Mouse (Mus musculus): ENCODE measurements at regions not wholly inside any gene's neighbourhood (a gene's known extent, or its start where the extent isn't known, plus 50 kb on each side); places are given as distances from the start of the nearest gene placed in this dataset.
A peak's percentile ranks its signal among the peaks of the same experiment; 100 is the strongest.

DNA sequence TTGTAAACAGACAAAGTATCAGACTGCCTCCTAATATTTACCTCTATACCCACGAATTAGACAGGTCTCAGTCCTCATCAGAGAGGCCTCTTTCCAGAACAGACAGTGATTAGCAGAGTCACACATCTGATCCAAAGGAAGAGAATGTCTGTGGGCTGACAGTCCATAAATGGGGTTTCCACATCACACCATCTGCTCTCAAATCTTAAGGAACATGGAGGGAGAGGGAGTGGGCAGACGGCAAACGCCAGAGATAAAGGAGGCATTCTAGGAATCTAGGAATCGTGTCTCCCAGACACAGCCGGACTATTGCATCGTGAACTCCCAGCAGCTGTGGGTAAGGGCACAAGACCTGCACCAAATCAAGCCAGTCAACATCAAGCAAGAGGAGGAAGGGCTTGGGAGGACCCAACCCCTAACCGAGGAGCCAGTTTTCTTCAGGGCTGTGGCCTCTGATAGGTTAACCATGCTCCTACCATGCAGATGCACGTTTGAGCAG, 219.8 kb downstream of the Setd4 start:
- Histone ChIP-seq H3K4me3 (ENCODE audit: low read length) (no peak overlapping the region), H3K9ac (ENCODE audit: low read length) (no peak overlapping the region), H3K4me2 (ENCODE audit: low read depth, low read length) (no peak overlapping the region), H3K9me3 (replicated peaks; ENCODE audit: control insufficient read depth, low read length) (no peaks in the 10 kb centered on the region), H3K27ac (ENCODE audit: low read length) (no peak overlapping the region), H3K4me1 (ENCODE audit: control insufficient read depth, insufficient read depth, low read length) (peaks cover 16% of the 10 kb centered on the region), H3K36me3 (ENCODE audit: control insufficient read depth, insufficient read depth) (no peaks in the 10 kb centered on the region), H3K27me3 (ENCODE audit: control insufficient read depth, insufficient read depth, low read length) (peaks cover 4% of the 10 kb centered on the region; the same call in 1 of the 2 replicates)
- no peak for ATAC-seq (replicated peaks; ENCODE audit: extremely low read depth, insufficient read depth, low FRiP score)
- WGBS, result 29% methylated on average over 8 of the region's 8 CpGs

DNA sequence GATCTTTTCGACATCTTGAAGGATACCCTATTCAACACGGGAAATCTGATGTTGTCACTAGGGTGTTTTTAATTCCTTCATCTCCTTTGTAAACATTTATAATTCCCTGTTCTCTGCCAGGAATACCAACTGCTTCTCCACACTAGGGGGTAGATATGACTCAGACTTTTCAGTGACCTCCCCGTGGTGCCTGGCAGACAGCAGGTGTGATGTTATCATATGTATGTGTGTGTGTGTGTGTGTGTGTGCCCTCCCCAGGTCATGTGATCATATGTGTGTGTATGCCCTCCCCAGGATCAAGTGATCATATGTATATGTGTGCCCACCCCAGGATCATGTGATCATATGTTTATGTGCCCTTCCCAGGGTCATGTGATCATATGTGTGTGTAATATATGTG, 220.9 kb downstream of the Setd4 start:
- no peak for ATAC-seq (replicated peaks; ENCODE audit: extremely low read depth, insufficient read depth, low FRiP score)
- Histone ChIP-seq H3K27ac (ENCODE audit: low read length) (no peak overlapping the region), H3K4me3 (ENCODE audit: low read length) (no peak overlapping the region), H3K4me2 (ENCODE audit: low read depth, low read length) (no peak overlapping the region), H3K4me1 (ENCODE audit: control insufficient read depth, insufficient read depth, low read length) (peaks cover 16% of the 10 kb centered on the region), H3K9ac (ENCODE audit: low read length) (no peak overlapping the region), H3K27me3 (ENCODE audit: control insufficient read depth, insufficient read depth, low read length) (peaks cover 4% of the 10 kb centered on the region; the same call in 1 of the 2 replicates), H3K36me3 (ENCODE audit: control insufficient read depth, insufficient read depth) (no peaks in the 10 kb centered on the region), H3K9me3 (replicated peaks; ENCODE audit: control insufficient read depth, low read length) (no peaks in the 10 kb centered on the region)
- WGBS, result 66% methylated on average over 3 of the region's 3 CpGs

DNA sequence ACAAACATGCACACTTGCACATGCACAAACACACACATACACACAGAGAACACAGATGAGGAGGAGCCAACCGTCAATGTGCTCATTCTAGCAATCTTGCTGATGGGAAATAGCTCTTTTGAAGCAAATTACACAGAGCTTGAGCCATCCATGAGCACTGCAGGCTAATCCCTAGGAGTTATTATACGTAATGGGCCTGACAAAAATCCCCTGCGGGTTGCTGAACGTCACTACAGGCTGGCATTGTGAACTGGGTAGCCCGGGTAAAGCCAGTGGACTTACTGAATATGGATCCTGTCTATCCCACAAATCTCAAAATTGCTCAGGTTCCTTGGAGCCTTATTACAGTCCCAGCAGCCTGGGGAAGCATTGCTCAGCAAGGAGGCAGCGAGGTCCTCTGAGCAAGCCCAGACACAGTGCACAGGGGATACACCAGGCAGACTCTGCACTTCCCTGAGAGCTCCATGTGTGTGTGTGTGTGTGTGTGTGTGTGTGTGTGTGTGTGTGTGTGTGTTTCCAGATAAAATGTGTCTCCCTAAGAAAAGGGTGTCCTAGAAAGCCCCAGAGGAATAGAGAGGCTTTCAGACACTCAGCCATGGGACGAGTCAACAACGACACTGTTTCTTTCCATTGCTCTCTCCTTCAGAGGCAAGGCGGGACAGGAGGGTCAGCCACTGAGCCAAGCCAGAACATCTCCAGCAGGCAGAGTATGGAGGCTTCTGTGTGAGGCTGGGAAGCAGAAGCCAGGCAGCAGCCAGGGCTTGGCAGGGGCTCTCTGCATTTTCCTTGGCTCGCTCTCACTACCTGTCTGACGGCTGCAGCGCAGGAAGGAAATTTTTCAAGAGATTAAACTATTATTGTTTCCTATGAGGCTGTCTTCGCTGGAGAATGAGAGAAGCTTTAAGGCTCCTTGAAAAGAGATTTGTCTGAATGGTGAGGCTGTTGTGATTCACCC, 222.9 kb downstream of the Setd4 start:
- H3K9ac ChIP-seq (ENCODE audit: low read length), result no peak overlapping the region
- no peaks in the 10 kb centered on the region for H3K36me3 ChIP-seq (ENCODE audit: control insufficient read depth, insufficient read depth)
- H3K4me2 ChIP-seq (ENCODE audit: low read depth, low read length), result no peak overlapping the region
- H3K27me3 ChIP-seq (ENCODE audit: control insufficient read depth, insufficient read depth, low read length), result peaks cover 3% of the 10 kb centered on the region; the same call in 1 of the 2 replicates
- no peaks in the 10 kb centered on the region for H3K9me3 ChIP-seq (replicated peaks; ENCODE audit: control insufficient read depth, low read length)
- WGBS, result 61% methylated on average over 13 of the region's 13 CpGs
- H3K4me3 ChIP-seq (ENCODE audit: low read length), result no peak overlapping the region
- ATAC-seq (replicated peaks; ENCODE audit: extremely low read depth, insufficient read depth, low FRiP score), result peak; percentile 69; the same call in 1 of the 2 replicates
- no peak overlapping the region for H3K27ac ChIP-seq (ENCODE audit: low read length)
- H3K4me1 ChIP-seq (ENCODE audit: control insufficient read depth, insufficient read depth, low read length), result peaks cover 16% of the 10 kb centered on the region

DNA sequence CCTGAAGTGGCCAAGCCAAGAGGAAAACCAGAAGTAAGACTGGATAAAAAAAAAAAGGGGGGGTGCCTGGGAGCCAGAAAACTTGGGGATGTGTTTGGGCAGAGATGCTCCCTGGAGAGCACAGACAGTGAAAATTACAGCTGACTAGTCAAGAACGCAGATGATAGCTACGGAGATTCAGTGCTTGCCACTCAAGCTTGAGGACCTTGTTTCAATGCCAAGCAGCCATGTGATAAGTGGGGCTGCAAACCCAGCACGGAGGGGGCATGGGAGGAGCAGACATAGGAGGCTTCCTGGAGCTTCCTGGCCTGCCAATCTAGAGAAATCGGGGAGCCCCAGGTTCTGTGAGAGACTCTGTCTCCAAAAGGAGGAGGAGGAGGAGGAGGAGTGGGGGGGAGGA, 223.7 kb downstream of the Setd4 start:
- Histone ChIP-seq H3K4me1 (ENCODE audit: control insufficient read depth, insufficient read depth, low read length) (peaks cover 18% of the 10 kb centered on the region), H3K4me3 (ENCODE audit: low read length) (no peak overlapping the region), H3K27ac (ENCODE audit: low read length) (no peak overlapping the region), H3K36me3 (ENCODE audit: control insufficient read depth, insufficient read depth) (no peaks in the 10 kb centered on the region), H3K9ac (ENCODE audit: low read length) (no peak overlapping the region), H3K9me3 (replicated peaks; ENCODE audit: control insufficient read depth, low read length) (no peaks in the 10 kb centered on the region), H3K27me3 (ENCODE audit: control insufficient read depth, insufficient read depth, low read length) (no peaks in the 10 kb centered on the region; the same call in 1 of the 2 replicates), H3K4me2 (ENCODE audit: low read depth, low read length) (no peak overlapping the region)
- ATAC-seq (replicated peaks; ENCODE audit: extremely low read depth, insufficient read depth, low FRiP score), result no peak
- WGBS, result 23% methylated on average over 4 of the region's 4 CpGs

DNA sequence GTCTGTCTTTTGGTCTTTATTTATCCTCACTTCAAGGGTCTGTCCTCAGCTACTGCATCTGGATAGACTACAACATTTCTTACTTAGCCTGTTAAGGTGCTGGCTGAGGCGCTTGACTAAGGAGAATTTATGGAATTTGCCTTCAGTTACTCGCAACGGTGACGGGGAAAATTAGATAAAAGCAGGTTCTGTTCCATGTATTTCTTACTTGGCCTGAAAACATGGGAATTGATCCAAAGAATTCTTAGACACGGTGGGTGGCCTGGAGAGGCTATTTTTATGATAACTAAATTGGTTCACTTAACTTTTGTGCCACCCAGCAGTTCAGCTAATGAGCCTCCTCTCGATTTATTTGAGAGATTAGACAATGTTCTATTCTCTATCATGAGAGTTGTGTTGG, 224.3 kb downstream of the Setd4 start:
- Histone ChIP-seq H3K4me2 (ENCODE audit: low read depth, low read length) (no peak overlapping the region), H3K4me1 (ENCODE audit: control insufficient read depth, insufficient read depth, low read length) (peaks cover 18% of the 10 kb centered on the region), H3K36me3 (ENCODE audit: control insufficient read depth, insufficient read depth) (no peaks in the 10 kb centered on the region), H3K4me3 (ENCODE audit: low read length) (no peak overlapping the region), H3K9ac (ENCODE audit: low read length) (no peak overlapping the region), H3K9me3 (replicated peaks; ENCODE audit: control insufficient read depth, low read length) (no peaks in the 10 kb centered on the region), H3K27me3 (ENCODE audit: control insufficient read depth, insufficient read depth, low read length) (no peaks in the 10 kb centered on the region; the same call in 1 of the 2 replicates), H3K27ac (ENCODE audit: low read length) (no peak overlapping the region)
- WGBS, result 27% methylated on average over 6 of the region's 6 CpGs
- ATAC-seq (replicated peaks; ENCODE audit: extremely low read depth, insufficient read depth, low FRiP score), result no peak

DNA sequence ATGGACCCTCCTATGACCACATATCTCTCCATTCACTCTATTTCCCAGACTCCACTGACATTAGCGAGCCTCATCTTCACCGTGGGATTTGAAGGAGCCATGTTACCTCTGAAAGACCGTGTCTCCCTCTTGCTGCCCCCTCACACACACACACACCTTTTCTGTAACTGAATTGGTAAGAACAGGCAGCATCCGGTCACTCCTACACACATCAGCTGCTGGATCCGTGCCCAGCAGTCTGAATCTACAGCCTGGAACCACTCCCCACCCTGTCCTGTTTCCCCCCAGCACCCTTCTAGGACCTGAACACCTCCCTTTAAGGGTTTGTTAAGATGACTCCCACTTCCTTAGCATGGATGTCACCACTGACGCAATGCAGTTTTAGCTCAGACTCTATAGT, 229.2 kb downstream of the Setd4 start:
- peak; percentile 45; the same call in 1 of the 2 replicates for ATAC-seq (replicated peaks; ENCODE audit: extremely low read depth, insufficient read depth, low FRiP score)
- WGBS, result 51% methylated on average over 6 of the region's 6 CpGs
- Histone ChIP-seq H3K27me3 (ENCODE audit: control insufficient read depth, insufficient read depth, low read length) (no peaks in the 10 kb centered on the region), H3K4me2 (ENCODE audit: low read depth, low read length) (no peak overlapping the region), H3K9me3 (replicated peaks; ENCODE audit: control insufficient read depth, low read length) (no peaks in the 10 kb centered on the region), H3K9ac (ENCODE audit: low read length) (no peak overlapping the region), H3K4me1 (ENCODE audit: control insufficient read depth, insufficient read depth, low read length) (peaks cover 11% of the 10 kb centered on the region), H3K36me3 (ENCODE audit: control insufficient read depth, insufficient read depth) (no peaks in the 10 kb centered on the region), H3K27ac (ENCODE audit: low read length) (no peak overlapping the region), H3K4me3 (ENCODE audit: low read length) (no peak overlapping the region)

DNA sequence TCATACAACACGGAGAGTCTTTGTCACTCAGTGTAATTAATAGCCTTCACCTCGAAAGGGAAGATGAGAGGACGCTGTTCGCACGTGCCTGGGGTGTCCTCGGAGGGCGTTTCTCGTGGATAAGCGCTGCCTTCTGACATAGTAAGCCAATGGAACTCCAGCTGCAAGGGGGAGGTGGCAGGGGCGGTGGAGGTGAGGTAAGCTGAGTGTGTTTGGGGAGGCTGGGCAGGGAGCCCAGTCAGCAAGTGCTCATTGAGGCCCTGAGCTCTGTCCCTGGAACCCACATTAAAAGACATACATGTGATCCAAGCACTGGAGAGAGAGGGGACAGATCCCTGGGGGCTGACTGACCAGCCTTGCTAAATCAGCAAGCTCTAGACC, 234.1 kb downstream of the Setd4 start:
- peak overlapping the region; percentile 56 for H3K27ac ChIP-seq (ENCODE audit: low read length)
- H3K27me3 ChIP-seq (ENCODE audit: control insufficient read depth, insufficient read depth, low read length), result no peaks in the 10 kb centered on the region; the same call in 1 of the 2 replicates
- no peaks in the 10 kb centered on the region for H3K9me3 ChIP-seq (replicated peaks; ENCODE audit: control insufficient read depth, low read length)
- 36% methylated on average over 10 of the region's 10 CpGs for WGBS
- H3K4me2 ChIP-seq (ENCODE audit: low read depth, low read length), result peak overlapping the region; percentile 45
- peak; percentile 45 for ATAC-seq (replicated peaks; ENCODE audit: extremely low read depth, insufficient read depth, low FRiP score)
- peaks cover 16% of the 10 kb centered on the region for H3K4me1 ChIP-seq (ENCODE audit: control insufficient read depth, insufficient read depth, low read length)
- H3K4me3 ChIP-seq (ENCODE audit: low read length), result no peak overlapping the region
- H3K36me3 ChIP-seq (ENCODE audit: control insufficient read depth, insufficient read depth), result no peaks in the 10 kb centered on the region
- H3K9ac ChIP-seq (ENCODE audit: low read length), result peak overlapping the region; percentile 14; the same call in 1 of the 2 replicates

DNA sequence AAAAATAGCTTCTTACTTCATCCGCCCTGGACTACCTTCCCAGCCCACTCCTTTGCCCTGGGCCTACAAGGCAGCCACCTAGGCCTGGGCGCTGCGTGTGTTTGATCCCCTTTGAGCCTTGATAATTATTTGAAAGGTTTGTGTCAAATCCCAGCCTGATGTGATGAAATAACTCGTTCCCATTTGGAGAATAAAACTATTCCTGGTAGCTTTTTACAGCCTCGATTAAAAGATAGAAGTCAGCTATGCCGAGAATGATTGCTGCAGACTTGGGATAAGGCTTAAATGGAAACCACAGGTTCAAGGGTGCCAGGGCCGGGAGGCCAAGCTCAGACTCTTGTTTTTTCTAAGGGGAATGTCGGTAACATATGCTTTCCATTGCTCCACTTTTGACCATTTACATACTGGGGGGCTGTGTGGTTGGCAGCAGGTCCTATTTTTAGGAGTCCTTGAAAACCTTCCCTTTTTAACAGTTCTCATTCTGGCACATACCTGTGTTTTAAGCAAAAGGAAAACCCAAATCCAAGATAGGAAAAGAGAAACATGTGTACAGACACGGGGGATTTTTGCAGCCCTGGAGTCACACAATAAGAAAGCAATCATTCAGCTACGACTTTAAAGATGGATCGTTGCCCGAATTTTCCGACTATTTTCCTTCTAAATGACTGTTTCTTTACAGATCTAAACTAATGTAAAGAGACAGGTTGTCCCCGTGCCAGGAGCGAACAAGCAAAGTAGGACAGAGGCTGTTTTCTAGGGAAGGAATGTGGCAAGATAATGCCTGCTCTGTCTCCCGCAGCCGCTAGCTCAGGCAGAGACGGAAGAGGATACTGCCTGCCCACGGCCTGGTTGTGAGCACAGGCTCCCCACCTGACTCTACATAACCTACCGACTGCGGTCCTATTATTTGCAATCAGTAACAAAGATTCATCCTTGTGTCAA, 234.8 kb downstream of the Setd4 start:
- Histone ChIP-seq H3K4me2 (ENCODE audit: low read depth, low read length) (peak overlapping the region; percentile 45), H3K4me1 (ENCODE audit: control insufficient read depth, insufficient read depth, low read length) (peaks cover 16% of the 10 kb centered on the region), H3K27me3 (ENCODE audit: control insufficient read depth, insufficient read depth, low read length) (no peaks in the 10 kb centered on the region; the same call in 1 of the 2 replicates), H3K4me3 (ENCODE audit: low read length) (no peak overlapping the region), H3K27ac (ENCODE audit: low read length) (peak overlapping the region; percentile 56; the same call in 1 of the 2 replicates), H3K36me3 (ENCODE audit: control insufficient read depth, insufficient read depth) (no peaks in the 10 kb centered on the region), H3K9ac (ENCODE audit: low read length) (peak overlapping the region; percentile 14; the same call in 1 of the 2 replicates), H3K9me3 (replicated peaks; ENCODE audit: control insufficient read depth, low read length) (no peaks in the 10 kb centered on the region)
- WGBS, result 32% methylated on average over 21 of the region's 21 CpGs
- peak; percentile 52 for ATAC-seq (replicated peaks; ENCODE audit: extremely low read depth, insufficient read depth, low FRiP score)
